Mouse (Mus musculus) intestine, postnatal 0 days (tissue): Measurements from ENCODE around the gene Dock2. TPM values are rescaled to one million over a fixed set of nuclear protein-coding genes. Genes with fewer than 3 reads are reported as not detected.
"Not testable (repeated sequence)": the region's sequence is repeated elsewhere in the genome, so short reads cannot be mapped to it uniquely, and the experiment has no call there.

ENCODE experiments used
- ATAC-seq: fragments of 200-750 bp; cut with Nextera tagmentation; 2 replicates; pipeline ENCODE4 v1.8.0; 2017; ENCODE audit warnings: mild to moderate bottlenecking, moderate TSS enrichment, moderate library complexity
- H3K27ac ChIP-seq: fragments of 300-500 bp; sonication (generic); 2 replicates; pipeline ENCODE4 v1.5.1; 2014; ENCODE audit warnings: mild to moderate bottlenecking, low read depth, low read length, moderate library complexity
- H3K27me3 ChIP-seq: fragments of 300-500 bp; sonication (generic); replicated peaks from 2 replicates; pipeline ENCODE4 v1.6.1; 2014; ENCODE audit warnings: low read length, mixed read lengths; ENCODE audit not compliant: control insufficient read depth, insufficient read depth
- H3K36me3 ChIP-seq: fragments of 300-500 bp; sonication (generic); 2 replicates; pipeline ENCODE4 v1.6.1; 2014; ENCODE audit warnings: mild to moderate bottlenecking, moderate library complexity; ENCODE audit not compliant: control insufficient read depth, insufficient read depth
- H3K4me1 ChIP-seq: fragments of 300-500 bp; sonication (generic); replicated peaks from 2 replicates; pipeline ENCODE4 v1.6.1; 2014; ENCODE audit warnings: antibody characterized with exemption, low read length, mixed read lengths; ENCODE audit not compliant: control insufficient read depth, insufficient read depth
- H3K4me2 ChIP-seq: fragments of 300-500 bp; sonication (generic); replicated peaks from 2 replicates; pipeline ENCODE4 v1.6.1; 2014; ENCODE audit warnings: low read depth, mild to moderate bottlenecking, moderate library complexity
- H3K4me3 ChIP-seq: fragments of 300-500 bp; sonication (generic); 2 replicates; pipeline ENCODE4 v1.5.1; 2014; ENCODE audit warnings: low read depth, low read length
- H3K9ac ChIP-seq: fragments of 300-500 bp; sonication (generic); 2 replicates; pipeline ENCODE4 v1.6.1; 2014; ENCODE audit warnings: mild to moderate bottlenecking, low read depth, low read length
- H3K9me3 ChIP-seq: fragments of 300-500 bp; sonication (generic); 2 replicates; pipeline ENCODE4 v1.6.1; 2016; ENCODE audit warnings: mixed run types; ENCODE audit not compliant: control insufficient read depth
- CTCF ChIP-seq: sonication (generic); IDR thresholded peaks from 2 replicates; pipeline ENCODE4 v1.5.1; 2016; ENCODE audit warnings: low read depth, mild to moderate bottlenecking, control low read depth, antibody characterized with exemption, moderate library complexity
- WGBS: fragments of 180-500 bp; shearing (Covaris S2); extraction: QIAGEN DNeasy Blood & Tissue Kit; methylation state at CpG from one replicate; pipeline ENCODE4 v1.1.7; 2014; 5-methylcytosine and 5-hydroxymethylcytosine counted together
- polyA plus RNA-seq: library from polyadenylated mRNA; unstranded; fragments of >200 nt; fragmentation: Nextera tagmentation; extraction: Ambion mirVana; gene quantifications from 2 replicates; pipeline ENCODE4 v1.2.1, GENCODE M21; 2015

Gene Dock2
- polyA plus RNA-seq, 1 experiment from 2014 or later, result 0.60 TPM

GRCm38 (mm10) chr11:34227180-34227579, 556.5 kb downstream of the Dock2 start:
- H3K36me3 ChIP-seq, result no peaks in the 10 kb centered on the region
- no peak overlapping the region for H3K27ac ChIP-seq
- H3K27me3 ChIP-seq, result no peaks in the 10 kb centered on the region
- H3K9ac ChIP-seq, result no peak overlapping the region
- no peak for ATAC-seq
- no peak overlapping the region for H3K4me2 ChIP-seq
- H3K4me1 ChIP-seq, result no peaks in the 10 kb centered on the region
- 47% methylated on average over 1 of the region's 1 CpGs for WGBS
- TF ChIP-seq CTCF, result peak; percentile 52
- H3K9me3 ChIP-seq, result no peaks in the 10 kb centered on the region
- no peak overlapping the region for H3K4me3 ChIP-seq

DNA sequence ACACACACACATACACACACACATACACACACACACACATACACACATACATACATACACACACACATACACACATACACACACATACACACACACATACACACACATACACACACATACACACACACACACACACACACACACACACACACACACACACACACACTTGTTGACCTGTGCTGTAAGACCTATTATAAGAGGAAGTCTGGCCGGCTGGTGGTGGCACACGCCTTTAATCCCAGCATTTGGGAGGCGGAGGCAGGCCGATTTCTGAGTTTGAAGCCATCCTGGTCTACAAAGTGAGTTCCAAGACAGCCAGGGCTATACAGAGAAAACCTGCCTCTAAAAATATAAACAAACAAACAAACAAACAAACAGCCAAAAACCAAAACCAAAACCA, 563.1 kb downstream of the Dock2 start:
- H3K9me3 ChIP-seq, ATAC-seq, H3K4me3 ChIP-seq, H3K4me1 ChIP-seq, H3K27me3 ChIP-seq, H3K4me2 ChIP-seq, H3K36me3 ChIP-seq, H3K27ac ChIP-seq, H3K9ac ChIP-seq: not testable (repeated sequence)
- WGBS, result 81% methylated on average over 4 of the region's 4 CpGs

DNA sequence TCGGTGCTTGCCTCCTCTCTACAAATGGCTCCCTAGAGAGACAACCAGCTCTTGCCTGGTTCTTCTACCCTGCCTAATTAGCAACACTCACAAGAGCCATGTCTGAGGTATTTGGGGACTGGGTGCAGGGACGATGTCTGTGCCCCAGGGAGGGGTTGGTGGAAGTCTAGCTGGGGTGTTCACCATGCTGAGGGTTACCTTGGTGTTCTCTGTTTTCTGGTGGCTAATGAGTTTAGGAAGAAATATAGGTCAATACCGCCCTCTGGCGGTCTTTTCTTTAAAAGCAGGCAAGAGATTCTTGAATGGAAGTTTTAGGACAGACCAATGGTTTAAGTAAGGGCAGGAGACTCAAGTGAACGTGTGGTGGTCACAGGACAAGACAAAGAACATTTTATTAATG, 570.8 kb downstream of the Dock2 start:
- no peak for ATAC-seq
- no peaks in the 10 kb centered on the region for H3K4me1 ChIP-seq

GRCm38 (mm10) chr11:34207989-34208388, 575.7 kb downstream of the Dock2 start, which contains the start of gene Foxi1:
Gene Foxi1, minus strand, starts transcription at chr11:34208089.
- Histone ChIP-seq H3K36me3 (no peaks in the 10 kb centered on the region), H3K4me3 (no peak within 1 kb of the TSS), H3K4me2 (no peak within 1 kb of the TSS), H3K27me3 (no peaks in the 10 kb centered on the region), H3K4me1 (no peaks in the 10 kb centered on the region), H3K9me3 (no peaks in the 10 kb centered on the region), H3K9ac (no peak within 1 kb of the TSS), H3K27ac (no peak within 1 kb of the TSS)
- TF ChIP-seq CTCF, result no peak
- 75% methylated on average over 10 of the region's 10 CpGs for WGBS
- ATAC-seq, result no peak

More for the DNA sequence above, 570.8 kb downstream of the Dock2 start:
- TF ChIP-seq CTCF, result peak; percentile 68
- Histone ChIP-seq H3K4me3 (no peak overlapping the region), H3K4me2 (no peak overlapping the region), H3K27ac (no peak overlapping the region), H3K9ac (no peak overlapping the region), H3K36me3 (no peaks in the 10 kb centered on the region), H3K27me3 (no peaks in the 10 kb centered on the region), H3K9me3 (no peaks in the 10 kb centered on the region)
- WGBS, result 20% methylated on average over 5 of the region's 5 CpGs

DNA sequence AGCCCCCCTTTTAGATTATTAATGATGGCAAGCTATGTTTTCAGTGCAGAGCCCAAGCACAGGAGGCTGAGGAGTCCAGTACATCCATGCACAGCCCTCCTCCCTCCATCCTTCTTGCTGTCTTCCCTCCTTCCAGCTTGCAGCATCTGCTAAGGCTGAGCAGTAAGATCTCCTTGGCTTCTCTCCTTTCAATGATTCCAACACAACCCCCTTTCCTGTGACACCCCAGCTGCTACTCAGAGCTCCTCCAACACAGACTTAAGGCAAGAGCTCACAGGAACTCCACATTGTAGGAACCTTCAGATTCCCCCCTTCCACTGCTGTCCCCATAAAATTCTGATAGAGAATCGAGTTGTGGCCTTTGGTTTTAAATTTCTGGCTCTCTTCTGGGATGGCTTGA, 580.9 kb downstream of the Dock2 start:
- no peaks in the 10 kb centered on the region for H3K27me3 ChIP-seq
- H3K4me2 ChIP-seq, result no peak overlapping the region
- no peak for ATAC-seq
- TF ChIP-seq CTCF, result no peak
- H3K4me3 ChIP-seq, result no peak overlapping the region
- H3K9me3 ChIP-seq, result no peaks in the 10 kb centered on the region
- H3K27ac ChIP-seq, result no peak overlapping the region
- H3K4me1 ChIP-seq, result no peaks in the 10 kb centered on the region
- H3K9ac ChIP-seq, result no peak overlapping the region
- 43% methylated on average over 1 of the region's 1 CpGs for WGBS
- no peaks in the 10 kb centered on the region for H3K36me3 ChIP-seq

GRCm38 (mm10) chr11:34195142-34195541, 588.5 kb downstream of the Dock2 start:
- no peak overlapping the region for H3K4me2 ChIP-seq

More at GRCm38 (mm10) chr11:34195142-34195541, 588.5 kb downstream of the Dock2 start:
- WGBS, result 90% methylated on average over 3 of the region's 3 CpGs
- Histone ChIP-seq H3K36me3 (no peaks in the 10 kb centered on the region), H3K27me3 (no peaks in the 10 kb centered on the region), H3K4me1 (no peaks in the 10 kb centered on the region), H3K9me3 (no peaks in the 10 kb centered on the region), H3K27ac (no peak overlapping the region), H3K9ac (no peak overlapping the region), H3K4me3 (no peak overlapping the region)
- ATAC-seq, result no peak
- TF ChIP-seq CTCF, result no peak
